Mouse (Mus musculus): ENCODE results near the gene Dennd2a. TPM values are rescaled to one million over a fixed set of nuclear protein-coding genes. Genes with fewer than 3 reads are reported as not detected.

Dennd2a gene
- total RNA-seq, 2 experiments from 2014 or later: 25.9 to 27.0 TPM

DNA sequence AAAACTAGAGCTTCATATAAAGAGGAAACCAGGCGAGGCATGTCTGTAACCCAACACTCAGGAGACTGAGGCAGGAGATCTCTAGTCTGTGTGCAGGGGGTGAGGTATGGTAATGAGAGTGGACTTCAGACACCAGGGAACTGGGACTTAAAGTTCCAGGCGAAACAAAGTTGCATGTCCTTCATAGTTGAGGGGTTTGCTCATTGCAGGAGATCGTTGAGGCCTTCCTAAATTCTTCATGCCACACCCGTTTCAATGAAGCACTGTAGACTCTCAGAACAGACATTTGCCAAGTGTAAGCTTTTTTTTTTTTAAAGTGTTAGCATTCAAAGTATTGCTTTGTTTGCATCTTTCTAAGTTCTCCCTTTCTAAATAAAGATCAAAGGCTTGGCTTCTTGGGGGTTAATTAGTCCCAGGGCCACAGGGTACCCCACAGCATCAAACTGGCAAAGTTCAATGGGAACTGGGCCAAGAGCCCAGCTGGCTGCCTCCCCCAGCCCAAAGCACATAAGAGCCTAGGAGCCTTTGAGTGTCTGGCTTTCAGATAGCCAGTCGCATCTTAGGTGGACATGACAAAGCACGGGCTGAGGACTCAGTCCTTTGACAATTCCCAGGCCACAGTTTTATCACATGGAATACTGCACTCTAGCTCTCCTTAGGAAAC, 1.7 kb upstream of the Dennd2a start:
- intact Hi-C loops (cut with DNase I): loop anchor here (10.0 kb wide), 1 partner anchor 55 kb away; no protein-coding TSS in a partner anchor
- DNase-seq: peak; percentile 53

DNA sequence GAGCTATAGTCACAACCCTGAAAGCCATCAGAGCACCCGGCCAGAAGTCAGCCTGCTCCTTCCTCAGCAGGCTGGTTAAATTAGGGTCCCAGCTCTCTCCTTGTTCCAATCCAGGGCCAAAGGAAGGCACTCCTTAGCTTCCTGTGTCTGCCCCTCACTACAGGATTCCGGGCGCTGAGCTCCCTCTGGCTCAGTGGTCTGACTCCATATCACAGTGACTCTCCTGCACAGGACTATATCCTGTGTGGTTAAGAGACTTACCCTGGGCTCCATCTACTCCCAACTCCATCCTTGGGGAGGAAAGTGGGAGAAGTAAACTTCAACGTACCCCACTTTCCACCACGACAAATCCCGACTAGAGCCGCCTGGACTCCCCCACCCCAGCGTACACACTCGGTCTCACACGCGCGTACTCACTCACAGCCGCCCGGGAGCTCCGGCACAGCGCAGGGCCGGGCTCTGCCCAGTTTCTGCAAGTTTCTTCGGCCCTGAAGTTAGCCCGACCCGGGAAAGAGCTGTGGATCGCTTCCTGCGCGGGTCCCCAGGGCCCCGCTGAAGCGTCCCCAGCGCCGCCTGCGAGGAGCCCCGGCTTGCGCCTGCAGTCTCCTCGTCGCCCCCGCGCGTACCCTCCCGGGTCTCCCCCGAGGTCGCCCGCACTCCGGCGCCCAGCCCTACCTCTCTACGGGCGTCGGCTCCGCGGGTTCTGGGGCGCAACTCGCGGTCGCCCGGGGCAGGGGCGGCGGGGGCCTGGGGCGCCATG, 587 bp downstream of the Dennd2a start:
- peak; percentile 32 for DNase-seq
- intact Hi-C loops (cut with DNase I): loop anchor here (10.0 kb wide), 1 partner anchor 52 kb away; no protein-coding TSS in a partner anchor

- DNase-seq: no peak
- intact Hi-C loops (cut with DNase I): loop anchor here (10.0 kb wide), 1 partner anchor 51 kb away; no protein-coding TSS in a partner anchor
Measured at GRCm38 (mm10) chr6:39555648-39555945, 2.1 kb downstream of the Dennd2a start.

DNA sequence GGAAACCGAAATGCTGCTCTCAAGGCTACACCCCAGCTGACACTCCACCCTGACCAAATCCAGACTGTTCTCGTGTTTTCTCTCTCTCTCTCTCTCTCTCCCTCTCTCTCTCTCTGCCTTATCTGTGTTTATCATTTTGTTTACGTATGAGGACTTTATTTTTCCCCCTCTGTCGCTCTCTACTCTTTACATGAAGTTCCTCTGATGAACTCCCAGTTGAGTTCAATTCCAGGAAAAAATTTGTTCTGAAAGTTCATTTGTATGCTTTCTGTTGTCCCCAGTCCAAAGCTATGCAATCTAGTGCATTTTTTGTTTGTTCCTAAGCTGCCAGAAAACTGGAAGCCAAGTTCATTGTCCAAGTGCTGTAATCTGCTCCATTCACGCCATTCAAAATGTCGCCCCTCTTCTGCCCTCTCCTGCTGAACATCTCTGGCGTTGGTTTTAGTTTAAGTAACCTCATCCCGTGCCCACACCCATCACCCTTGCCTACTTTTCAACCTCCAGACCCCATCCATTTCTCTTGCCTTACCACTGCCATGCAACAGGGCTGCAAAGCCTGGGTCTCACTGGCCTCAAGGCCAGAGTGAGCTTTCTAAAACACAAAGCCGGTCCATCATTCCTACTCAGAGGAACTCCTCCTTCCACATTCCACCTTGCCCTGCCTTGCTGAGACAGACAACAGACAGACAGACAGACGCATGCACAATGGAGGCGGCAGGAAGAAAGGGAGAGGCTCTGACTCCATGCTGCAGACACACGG, 2.6 kb downstream of the Dennd2a start:
- DNase-seq: no peak
- intact Hi-C loops (cut with DNase I): loop anchor here (10.0 kb wide), 1 partner anchor 50 kb away; no protein-coding TSS in a partner anchor

DNA sequence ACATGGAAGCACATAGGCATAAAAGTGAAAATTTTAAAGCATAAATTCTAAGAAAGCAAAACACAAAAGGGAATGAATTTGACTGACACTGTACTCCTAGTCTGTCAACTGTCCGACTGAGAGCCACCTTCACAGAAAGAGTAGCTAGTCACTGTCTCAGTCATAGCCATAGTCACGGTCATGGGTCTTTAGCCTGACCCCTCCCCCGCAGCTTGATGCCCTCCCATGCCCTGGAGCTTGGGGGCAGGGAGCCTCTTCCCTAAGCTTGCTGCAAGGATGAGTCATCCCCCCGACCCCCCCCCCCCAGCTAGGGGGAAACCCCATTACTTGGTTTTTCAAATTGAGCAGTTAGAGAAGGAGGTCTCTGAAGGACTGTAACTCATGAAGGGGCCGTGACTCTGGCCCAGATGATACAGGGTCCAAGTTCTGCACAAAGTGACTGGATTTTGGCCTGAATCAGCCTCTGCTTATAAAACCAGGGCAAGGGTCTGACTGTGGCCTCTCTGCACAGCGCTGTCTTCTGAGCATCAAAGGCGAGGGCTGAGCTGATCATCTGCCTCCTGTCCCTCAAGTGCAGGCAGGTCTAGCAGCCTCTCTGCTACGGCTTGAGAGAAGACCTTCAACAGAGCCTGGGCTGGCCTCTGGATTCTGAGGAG, 5.6 kb downstream of the Dennd2a start:
- DNase-seq: no peak
- intact Hi-C loops (cut with DNase I): loop anchor here (10.0 kb wide), 1 partner anchor 47 kb away; no protein-coding TSS in a partner anchor

DNA sequence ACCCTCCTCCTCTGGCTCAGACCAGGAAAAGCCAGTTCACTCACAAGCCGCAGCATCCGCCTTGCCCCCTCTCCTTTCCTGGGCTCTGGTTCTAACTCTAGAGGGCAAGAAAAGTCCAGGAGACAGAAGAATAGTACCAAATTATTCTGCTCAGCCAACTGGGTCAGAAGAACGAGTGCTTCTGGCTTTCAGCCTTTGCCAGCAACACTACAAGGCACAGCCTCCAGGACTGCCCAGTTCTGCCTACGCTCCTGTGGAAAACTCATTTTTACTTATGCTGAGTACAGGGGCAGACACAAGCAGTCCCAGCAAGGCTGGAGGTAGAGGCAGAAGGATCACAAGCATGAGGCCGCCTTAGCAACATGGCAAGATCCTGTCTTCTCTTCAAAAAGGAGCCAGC, 9.6 kb downstream of the Dennd2a start:
- intact Hi-C loops (cut with DNase I): no loop called here
- DNase-seq: no peak

DNA sequence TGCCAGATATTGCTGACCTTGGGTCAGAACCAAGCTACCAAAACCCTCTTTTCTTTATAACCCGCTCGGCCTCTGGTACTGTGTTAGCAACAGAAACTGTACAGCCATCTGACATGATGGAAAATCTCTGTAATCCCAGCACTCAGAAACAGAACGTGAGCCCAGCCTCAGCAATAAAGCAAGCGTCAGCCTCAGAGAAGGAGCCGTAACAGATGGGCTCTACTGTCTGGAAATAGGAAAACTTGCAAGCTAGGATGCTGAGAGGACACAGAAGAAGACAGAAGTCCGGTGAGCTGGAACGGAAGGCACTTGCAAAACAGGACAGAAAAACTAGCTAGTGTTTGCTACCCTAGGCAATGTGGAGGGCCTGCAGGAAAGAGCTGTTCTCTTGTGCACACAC, 12.2 kb downstream of the Dennd2a start:
- no peak for DNase-seq
- intact Hi-C loops (cut with DNase I): no loop called here

GRCm38 (mm10) chr6:39543769-39544420, 13.8 kb downstream of the Dennd2a start:
- intact Hi-C loops (cut with DNase I): no loop called here
- DNase-seq: no peak

DNA sequence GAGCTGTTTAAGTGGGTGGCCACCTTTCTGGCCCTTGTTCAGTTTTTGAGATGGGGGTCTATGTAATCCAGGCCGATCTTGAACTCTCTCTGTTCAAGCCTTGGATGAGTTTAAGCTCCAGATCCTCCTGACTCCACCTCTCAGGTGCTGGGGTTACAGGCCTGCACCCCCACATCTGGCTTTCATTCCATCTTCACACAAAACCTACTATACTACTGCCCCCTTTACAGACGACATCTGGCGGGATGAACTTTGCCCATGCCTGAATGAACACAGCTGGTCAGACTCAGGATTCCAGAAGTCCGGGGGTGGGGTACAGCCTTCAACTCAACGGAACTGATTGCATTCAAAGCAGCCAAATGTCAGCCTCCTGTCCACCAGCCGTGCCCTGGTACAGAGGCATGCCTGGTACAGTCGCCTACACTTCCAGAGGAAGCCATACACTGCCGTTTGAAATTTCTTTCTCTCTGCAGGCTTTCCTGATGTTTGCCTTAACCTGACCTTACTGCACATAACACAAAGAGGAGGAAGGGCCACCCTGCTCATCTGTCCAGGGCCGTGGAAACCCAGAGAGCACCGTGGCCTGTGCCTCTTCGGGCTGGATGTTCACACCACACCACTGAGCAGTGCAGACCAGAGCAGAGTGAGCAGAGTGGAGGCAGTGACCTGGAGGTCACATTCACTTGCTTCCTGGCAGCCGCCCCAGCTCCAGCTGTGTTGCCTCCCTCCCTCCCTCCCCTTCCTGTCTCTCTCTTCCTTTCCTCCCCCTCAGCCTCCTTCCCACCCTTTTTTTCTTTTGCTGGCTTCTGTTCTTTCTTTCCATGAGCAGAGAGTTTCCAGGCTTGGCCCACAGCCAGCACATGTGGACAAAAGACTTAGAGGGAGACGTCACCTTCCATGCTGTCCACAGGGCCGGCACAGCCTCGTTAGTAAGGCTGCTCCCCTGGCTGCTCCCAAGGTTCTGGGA, 14.8 kb downstream of the Dennd2a start:
- intact Hi-C loops (cut with DNase I): no loop called here

DNA sequence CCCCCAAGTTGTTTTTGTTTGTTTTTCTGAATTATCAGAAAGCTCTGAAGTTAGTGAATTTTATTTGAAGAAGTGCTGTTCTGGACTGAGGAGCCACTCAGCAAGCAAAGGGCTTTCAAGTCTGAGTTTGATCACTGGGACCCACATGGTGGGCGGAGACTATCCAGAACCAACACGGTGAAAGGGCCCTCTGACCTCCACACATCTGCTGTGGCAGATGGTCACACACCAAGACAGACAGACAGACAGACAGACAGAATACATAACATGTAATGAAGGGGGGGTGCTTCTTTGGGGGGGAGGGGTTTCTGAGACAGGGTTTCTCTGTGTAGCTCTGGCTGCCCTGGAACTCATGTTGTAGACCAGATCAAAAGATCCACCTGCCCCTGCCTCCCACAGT, 17.1 kb downstream of the Dennd2a start:
- intact Hi-C loops (cut with DNase I): no loop called here
- no peak for DNase-seq

More for the DNA sequence above, 14.8 kb downstream of the Dennd2a start:
- peak; percentile 76 for DNase-seq

DNA sequence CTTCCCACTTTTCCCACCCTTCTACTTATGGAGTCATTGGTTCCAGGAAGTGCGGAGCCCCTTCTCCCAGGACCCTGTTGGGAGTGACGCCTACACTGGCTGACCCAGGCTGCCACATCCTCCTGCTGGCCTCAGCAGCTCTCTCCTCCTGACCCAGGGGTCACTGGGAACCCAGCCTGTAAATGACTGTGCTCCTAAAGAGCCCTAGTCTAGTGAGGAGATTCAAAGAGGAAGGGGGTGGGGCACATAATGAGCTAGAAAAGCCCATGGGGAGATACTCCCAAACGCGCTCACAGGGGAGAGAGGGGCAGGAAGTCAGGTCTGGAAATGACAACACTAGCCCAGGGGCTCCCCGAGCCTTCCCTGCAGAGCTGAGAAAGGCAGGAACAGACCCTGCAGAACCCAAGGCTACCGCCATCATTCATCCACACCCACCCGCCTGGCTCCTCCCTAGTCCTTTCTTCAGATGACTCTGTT, 17.9 kb downstream of the Dennd2a start:
- no peak for DNase-seq
- intact Hi-C loops (cut with DNase I): no loop called here

DNA sequence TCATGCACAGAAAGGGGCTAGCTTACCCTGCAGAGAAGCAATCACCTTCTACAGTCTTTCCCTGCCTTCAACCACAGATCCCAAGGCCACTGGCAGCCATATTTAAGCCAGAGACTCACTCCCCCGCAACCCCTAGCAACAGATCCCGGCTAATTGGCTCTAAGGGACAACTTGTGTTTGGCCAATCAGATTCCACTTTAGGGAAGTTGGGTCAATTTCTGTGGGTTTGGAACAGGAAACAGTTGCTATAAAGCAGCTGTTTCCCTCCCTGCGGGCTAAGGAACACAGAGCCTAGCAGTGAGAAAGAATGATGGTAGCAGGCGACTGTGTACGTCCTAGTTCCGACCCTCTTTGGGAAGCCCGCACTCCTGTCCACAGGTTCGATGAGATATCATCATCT, 19.4 kb downstream of the Dennd2a start:
- no peak for DNase-seq
- intact Hi-C loops (cut with DNase I): no loop called here

DNA sequence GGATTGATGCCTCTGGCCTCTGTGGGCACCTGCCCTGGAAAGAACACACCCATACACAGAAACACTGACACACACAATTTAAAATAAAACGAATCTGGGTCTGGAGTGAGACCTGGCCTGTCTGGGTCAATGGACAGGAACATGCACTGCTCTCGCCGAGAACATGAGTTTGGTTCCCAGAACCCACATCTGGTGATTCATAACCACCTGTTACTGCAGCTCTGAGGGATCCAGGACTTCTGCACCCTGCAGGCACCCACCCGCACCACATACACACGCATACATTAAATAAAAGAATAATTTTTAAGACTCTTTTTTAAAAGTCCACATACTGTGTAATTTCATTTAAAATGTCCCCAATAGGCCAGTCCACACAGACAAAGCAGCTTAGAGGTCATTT, 20.4 kb downstream of the Dennd2a start:
- DNase-seq: no peak
- intact Hi-C loops (cut with DNase I): no loop called here

- DNase-seq: no peak
- intact Hi-C loops (cut with DNase I): no loop called here
Measured at GRCm38 (mm10) chr6:39536621-39537020, 21.0 kb downstream of the Dennd2a start.

DNA sequence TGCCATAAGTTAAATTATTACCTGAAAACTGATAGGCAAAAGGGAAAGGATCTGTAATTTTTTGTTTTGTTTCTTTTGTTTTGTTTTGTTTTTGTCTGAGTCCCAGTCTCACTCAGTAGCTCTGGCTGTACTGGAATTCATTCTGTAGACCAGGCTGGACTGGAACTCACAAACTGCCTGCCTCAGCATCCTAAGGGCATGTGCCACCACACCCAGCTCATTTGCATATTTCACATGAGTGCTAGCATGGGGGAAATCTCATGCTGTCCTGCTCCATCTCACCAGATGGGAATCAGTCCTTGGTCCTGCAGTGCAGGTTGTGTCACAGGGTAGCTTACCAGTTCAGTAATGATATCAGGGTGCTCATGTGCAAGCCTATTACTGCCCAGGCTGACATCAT, 22.7 kb downstream of the Dennd2a start:
- intact Hi-C loops (cut with DNase I): no loop called here
- no peak for DNase-seq

- DNase-seq: peak; percentile 95
- intact Hi-C loops (cut with DNase I): no loop called here
Measured at GRCm38 (mm10) chr6:39528671-39529535, 28.8 kb downstream of the Dennd2a start.

DNA sequence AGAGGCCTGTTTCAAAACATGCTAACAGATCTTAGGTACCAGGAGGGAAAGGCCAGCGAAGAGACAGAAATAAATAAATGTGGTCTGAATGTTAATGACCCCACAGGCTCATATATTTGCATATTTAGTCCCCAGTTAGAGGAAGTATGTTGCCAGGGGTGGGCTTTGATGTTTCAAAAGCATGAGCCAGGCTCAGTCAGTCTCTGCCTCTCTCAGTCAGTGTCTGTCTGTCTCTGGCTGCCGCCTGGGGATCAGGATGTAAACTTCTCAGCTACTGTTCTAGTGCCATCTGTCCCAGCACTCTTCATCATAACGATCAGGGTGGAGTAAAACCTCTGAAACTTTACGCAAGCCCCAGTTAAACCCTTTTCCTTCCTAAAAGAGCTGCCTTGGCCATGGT, 29.9 kb downstream of the Dennd2a start:
- intact Hi-C loops (cut with DNase I): no loop called here

GRCm38 (mm10) chr6:39527337-39527784, 30.3 kb downstream of the Dennd2a start:
- DNase-seq: peak; percentile 48

More for the DNA sequence above, 29.9 kb downstream of the Dennd2a start:
- DNase-seq: peak; percentile 39

More at GRCm38 (mm10) chr6:39527337-39527784, 30.3 kb downstream of the Dennd2a start:
- intact Hi-C loops (cut with DNase I): no loop called here
